Mouse (Mus musculus) bone marrow, adult 2 months (tissue): Measurements from ENCODE around the gene Nlrc3.

ENCODE experiments used
- CTCF ChIP-seq: fragments of 200-500 bp; IDR thresholded peaks from 2 replicates; pipeline ENCODE4 v1.5.1; 2011; ENCODE audit warnings: low read length, control low read depth; ENCODE audit not compliant: control insufficient read depth, insufficient read depth
- POLR2A ChIP-seq: fragments of 200-500 bp; IDR thresholded peaks from 2 replicates; pipeline ENCODE4 v1.6.1; 2011; ENCODE audit warnings: low read depth, mild to moderate bottlenecking, control low read depth, low read length, borderline replicate concordance; ENCODE audit not compliant: control insufficient read depth

- no peak for TF ChIP-seq CTCF
- no peak for TF ChIP-seq POLR2A
Observed at GRCm38 (mm10) chr16:3982173-3982572, 5.7 kb upstream of the Nlrc3 start.
